ENCODE assay signal across 8 mouse cellular contexts in genomic region chrX:7879819-7880218, GRCm38 (mm10). TPM values are rescaled to one million over a fixed set of nuclear protein-coding genes. Genes with fewer than 3 reads are reported as not detected.
A peak's percentile ranks its signal among the peaks of the same experiment; 100 is the strongest.
DNase-seq lines count a peak whose midpoint lies in the region; ATAC-seq and TF ChIP-seq lines count a peak whose summit lies in the region.

No protein-coding gene starts in this region.

- DNase-seq in gastrocnemius, postnatal 14 days: peak; percentile 48
- peak; percentile 46 to 74 for DNase-seq in left cerebral cortex, postnatal 10 days (ENCODE audit: extremely low spot score in 1 of 2, low spot score in 2 of 2)
- DNase-seq in right cerebral cortex, postnatal 14 days: peak; percentile 49

- H3K27ac ChIP-seq in cortical plate, adult 2 months (ENCODE audit: insufficient read depth, low read length): no peak overlapping the region

- peaks cover 34% of the 10 kb centered on the region for H3K36me3 ChIP-seq in megakaryocyte, embryonic 14.5 days (replicated peaks; ENCODE audit: low read length)

- peak; percentile 24; the same call in 1 of the 2 replicates for TF ChIP-seq CTCF in cortical plate, adult 2 months (IDR thresholded peaks at IDR 0.05; ENCODE audit: extremely low read depth, insufficient read depth, low read length)

- H3K4me1 ChIP-seq in cortical plate, adult 2 months (ENCODE audit: control insufficient read depth, insufficient read depth, low read length): no peaks in the 10 kb centered on the region
- H3K4me1 ChIP-seq in megakaryocyte, embryonic 14.5 days: peaks cover 25% of the 10 kb centered on the region

- H3K4me3 ChIP-seq in cortical plate, adult 2 months (ENCODE audit: insufficient read depth, low read length): peak overlapping the region; percentile 96
- H3K4me3 ChIP-seq in megakaryocyte, embryonic 14.5 days (replicated peaks): peak overlapping the region; percentile 95

- intact Hi-C loops in gastrocnemius, postnatal 14 days (cut with DNase I; ENCODE audit: low total_unique reads): no loop called here
- intact Hi-C loops in left cerebral cortex, postnatal 10 days (cut with DNase I): no loop called here

- TF ChIP-seq POLR2A in cortical plate, adult 2 months (IDR thresholded peaks at IDR 0.05; ENCODE audit: extremely low read depth, insufficient read depth, low read length): no peak

- H3K9me3 ChIP-seq in megakaryocyte, embryonic 14.5 days: 0 out of 2 replicates have a peak, but pooled peaks cover 6% of the 10 kb centered on the region

- ATAC-seq in activated CD4-positive, CD25-positive, alpha-beta regulatory T cell, adult 4 months: peak; percentile 20
- peak; percentile 29 for ATAC-seq in inflammation-experienced regulatory T-cells, adult 6 months
- ATAC-seq in erythroid progenitor cell, adult 5-6 weeks (replicated peaks; ENCODE audit: low FRiP score, poor library complexity, severe bottlenecking): no peak

- no peaks in the 10 kb centered on the region for H3K27me3 ChIP-seq in megakaryocyte, embryonic 14.5 days (replicated peaks)

RNA-seq across cellular contexts. Expression of gene Pim2, which starts 1.8 kb away (rescaled TPM):
- polyA plus RNA-seq in activated CD4-positive, CD25-positive, alpha-beta regulatory T cell, adult 4 months (2017; shearing (Covaris generic)): 10 to 100 TPM; 37.5 to 40.7 TPM
- polyA plus RNA-seq in cortical plate, adult 2 months (2012; rRNA removed): 52.5 and 53.8 TPM in 2 replicates
- total RNA-seq in gastrocnemius, postnatal 14 days (2021): 1 to 10 TPM; 1.1 to 1.2 TPM
- 10 to 100 TPM; 29.8 to 42.0 (median 39.9) TPM for polyA plus RNA-seq in inflammation-experienced regulatory T-cells, adult 6 months (2017; shearing (Covaris generic))
- 10 to 100 TPM; 43.7 to 44.9 TPM for total RNA-seq in left cerebral cortex, postnatal 10 days (2021)
- 177 and 348 TPM in 2 replicates for polyA plus RNA-seq in megakaryocyte, embryonic 14.5 days (2012; ENCODE audit: insufficient read depth, low replicate concordance)
- total RNA-seq in erythroid progenitor cell, adult 5-6 weeks (2015; ENCODE audit: low replicate concordance): 37.1 and 59.1 TPM in 2 replicates
- total RNA-seq in erythroid progenitor cell, adult 5-6 weeks (2017; ENCODE audit: low replicate concordance): 16.0 and 22.5 TPM in 2 replicates

RNA-seq across cellular contexts. Expression of gene Slc35a2, which starts 4.0 kb away (rescaled TPM):
- polyA plus RNA-seq in activated CD4-positive, CD25-positive, alpha-beta regulatory T cell, adult 4 months (2017; shearing (Covaris generic)): 10 to 100 TPM; 11.3 to 17.3 TPM
- 50.2 and 52.7 TPM in 2 replicates for polyA plus RNA-seq in cortical plate, adult 2 months (2012; rRNA removed)
- total RNA-seq in gastrocnemius, postnatal 14 days (2021): 10 to 100 TPM in 1 of 2 experiments, 1 to 10 TPM in 1; 8.7 to 10.2 TPM
- polyA plus RNA-seq in inflammation-experienced regulatory T-cells, adult 6 months (2017; shearing (Covaris generic)): 10 to 100 TPM; 18.6 to 23.6 (median 18.7) TPM
- total RNA-seq in left cerebral cortex, postnatal 10 days (2021): 10 to 100 TPM; 43.4 to 47.5 TPM
- 99.5 and 147 TPM in 2 replicates for polyA plus RNA-seq in megakaryocyte, embryonic 14.5 days (2012; ENCODE audit: insufficient read depth, low replicate concordance)
- total RNA-seq in erythroid progenitor cell, adult 5-6 weeks (2015; ENCODE audit: low replicate concordance): 5.0 TPM in 1 of 2 replicates, not detected in the other
- 1.4 and 9.8 TPM in 2 replicates for total RNA-seq in erythroid progenitor cell, adult 5-6 weeks (2017; ENCODE audit: low replicate concordance)

RNA-seq across cellular contexts. Expression of gene Pqbp1, which starts 19.2 kb away (rescaled TPM):
- 100 to 1,000 TPM in 1 of 2 experiments, 10 to 100 TPM in 1; 88.7 to 101 TPM for polyA plus RNA-seq in activated CD4-positive, CD25-positive, alpha-beta regulatory T cell, adult 4 months (2017; shearing (Covaris generic))
- polyA plus RNA-seq in cortical plate, adult 2 months (2012; rRNA removed): 137 and 157 TPM in 2 replicates
- 10 to 100 TPM; 27.3 to 32.0 TPM for total RNA-seq in gastrocnemius, postnatal 14 days (2021)
- polyA plus RNA-seq in inflammation-experienced regulatory T-cells, adult 6 months (2017; shearing (Covaris generic)): 100 to 1,000 TPM in 1 of 3 experiments, 10 to 100 TPM in 2; 91.7 to 116 (median 99.0) TPM
- total RNA-seq in left cerebral cortex, postnatal 10 days (2021): 10 to 100 TPM; 77.7 to 81.3 TPM
- 135 and 223 TPM in 2 replicates for polyA plus RNA-seq in megakaryocyte, embryonic 14.5 days (2012; ENCODE audit: insufficient read depth, low replicate concordance)
- 23.1 and 24.9 TPM in 2 replicates for total RNA-seq in erythroid progenitor cell, adult 5-6 weeks (2015; ENCODE audit: low replicate concordance)
- total RNA-seq in erythroid progenitor cell, adult 5-6 weeks (2017; ENCODE audit: low replicate concordance): 33.5 and 85.4 TPM in 2 replicates

RNA-seq across cellular contexts. Expression of gene Timm17b, which starts 19.3 kb away (rescaled TPM):
- polyA plus RNA-seq in activated CD4-positive, CD25-positive, alpha-beta regulatory T cell, adult 4 months (2017; shearing (Covaris generic)): 10 to 100 TPM; 95.9 to 96.8 TPM
- polyA plus RNA-seq in cortical plate, adult 2 months (2012; rRNA removed): 18.5 and 20.1 TPM in 2 replicates
- total RNA-seq in gastrocnemius, postnatal 14 days (2021): 10 to 100 TPM; 43.9 to 44.8 TPM
- polyA plus RNA-seq in inflammation-experienced regulatory T-cells, adult 6 months (2017; shearing (Covaris generic)): 100 to 1,000 TPM; 116 to 127 (median 123) TPM
- total RNA-seq in left cerebral cortex, postnatal 10 days (2021): 10 to 100 TPM; 25.5 to 34.1 TPM
- polyA plus RNA-seq in megakaryocyte, embryonic 14.5 days (2012; ENCODE audit: insufficient read depth, low replicate concordance): 139 and 161 TPM in 2 replicates
- total RNA-seq in erythroid progenitor cell, adult 5-6 weeks (2015; ENCODE audit: low replicate concordance): 53.2 and 63.4 TPM in 2 replicates
- 10.7 and 20.7 TPM in 2 replicates for total RNA-seq in erythroid progenitor cell, adult 5-6 weeks (2017; ENCODE audit: low replicate concordance)

RNA-seq across cellular contexts. Expression of gene Gm10491, which starts 27.8 kb away (rescaled TPM):
- not detected for polyA plus RNA-seq in activated CD4-positive, CD25-positive, alpha-beta regulatory T cell, adult 4 months (2017; shearing (Covaris generic))
- polyA plus RNA-seq in cortical plate, adult 2 months (2012; rRNA removed): not detected in 2 replicates
- total RNA-seq in gastrocnemius, postnatal 14 days (2021): not detected
- not detected for polyA plus RNA-seq in inflammation-experienced regulatory T-cells, adult 6 months (2017; shearing (Covaris generic))
- not detected for total RNA-seq in left cerebral cortex, postnatal 10 days (2021)
- not detected in 2 replicates for polyA plus RNA-seq in megakaryocyte, embryonic 14.5 days (2012; ENCODE audit: insufficient read depth, low replicate concordance)
- total RNA-seq in erythroid progenitor cell, adult 5-6 weeks (2015; ENCODE audit: low replicate concordance): not detected in 2 replicates
- total RNA-seq in erythroid progenitor cell, adult 5-6 weeks (2017; ENCODE audit: low replicate concordance): not detected in 2 replicates
